Mouse (Mus musculus): ENCODE measurements around the gene Cbfa2t3. TPM values are rescaled to one million over a fixed set of nuclear protein-coding genes. Genes with fewer than 3 reads are reported as not detected.

Gene Cbfa2t3
- total RNA-seq, 2 experiments from 2014 or later = 40.0 to 43.6 TPM

GRCm38 (mm10) chr8:122618660-122619378 lies 80.1 kb downstream of the Cbfa2t3 start:
- DNase-seq (ENCODE audit: extremely low spot score in 1 of 2, low spot score in 1 of 2) = no peak

DNA sequence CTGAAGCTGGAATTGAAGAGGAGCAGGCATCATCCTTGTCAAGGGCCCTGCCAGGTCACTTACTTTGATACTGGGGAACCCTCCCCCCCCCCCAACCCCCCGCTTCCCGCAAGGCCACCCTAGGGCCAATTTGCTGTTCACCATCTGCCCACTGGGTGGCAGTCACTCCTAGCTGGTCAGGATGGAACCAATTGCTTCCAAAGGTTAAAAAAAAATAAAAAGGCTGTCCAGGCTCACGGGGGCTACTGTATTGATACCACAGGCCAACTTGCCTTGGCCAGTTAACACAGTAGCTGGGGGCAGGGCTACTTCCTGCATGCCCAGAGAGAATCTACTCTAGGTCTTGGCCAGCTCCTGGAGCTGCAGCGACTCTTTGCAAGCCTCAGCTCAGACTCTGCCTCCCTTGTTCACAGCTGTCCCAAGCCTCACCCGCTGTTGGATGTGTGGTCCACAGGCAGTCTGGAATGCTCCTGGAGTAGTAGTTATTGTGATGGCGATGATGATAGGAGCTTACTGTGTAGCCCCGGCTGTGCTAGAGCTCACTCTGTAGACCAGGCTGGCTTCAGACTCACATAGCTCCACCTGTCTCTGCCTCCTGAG lies 80.9 kb downstream of the Cbfa2t3 start:
- peak; percentile 59 to 90 for DNase-seq (ENCODE audit: extremely low spot score in 1 of 2, low spot score in 1 of 2)

GRCm38 (mm10) chr8:122616181-122616905 lies 82.6 kb downstream of the Cbfa2t3 start:
- DNase-seq (ENCODE audit: extremely low spot score in 1 of 2, low spot score in 1 of 2) = no peak

- DNase-seq (ENCODE audit: extremely low spot score in 1 of 2, low spot score in 1 of 2) = peak; percentile 76 to 81
Observed at GRCm38 (mm10) chr8:122611295-122612133, 87.4 kb downstream of the Cbfa2t3 start, which contains the start of the genes Galns and Trappc2l. TSS of gene Galns (minus strand) at chr8:122611463. TSS of gene Trappc2l (plus strand) at chr8:122611640.

GRCm38 (mm10) chr8:122610612-122611277 lies 88.2 kb downstream of the Cbfa2t3 start:
- no peak for DNase-seq (ENCODE audit: extremely low spot score in 1 of 2, low spot score in 1 of 2)

- no peak for DNase-seq (ENCODE audit: extremely low spot score in 1 of 2, low spot score in 1 of 2)
Observed at GRCm38 (mm10) chr8:122610209-122610608, 88.7 kb downstream of the Cbfa2t3 start.

DNA sequence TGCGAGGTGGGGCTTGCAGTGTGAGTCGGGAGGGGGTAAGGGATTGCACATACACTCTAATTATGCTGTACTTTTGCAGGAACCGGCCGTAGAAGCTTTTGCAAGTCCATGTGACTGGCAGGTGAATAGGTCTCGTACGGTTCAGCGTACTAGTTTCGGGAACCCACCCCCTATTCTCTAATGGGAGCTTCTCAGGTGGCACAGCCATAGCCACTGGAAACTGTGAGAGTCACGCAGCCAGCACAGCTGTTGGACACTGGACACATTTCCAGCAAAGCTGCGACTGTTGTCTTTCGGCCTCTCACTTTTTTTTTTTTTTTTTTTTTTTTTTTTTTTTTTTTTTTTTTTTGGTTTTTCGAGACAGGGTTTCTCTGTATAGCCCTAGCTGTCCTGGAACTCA lies 92.1 kb downstream of the Cbfa2t3 start:
- no peak for DNase-seq (ENCODE audit: extremely low spot score in 1 of 2, low spot score in 1 of 2)

- no peak for DNase-seq (ENCODE audit: extremely low spot score in 1 of 2, low spot score in 1 of 2)
Observed at GRCm38 (mm10) chr8:122605367-122605766, 93.5 kb downstream of the Cbfa2t3 start.

DNA sequence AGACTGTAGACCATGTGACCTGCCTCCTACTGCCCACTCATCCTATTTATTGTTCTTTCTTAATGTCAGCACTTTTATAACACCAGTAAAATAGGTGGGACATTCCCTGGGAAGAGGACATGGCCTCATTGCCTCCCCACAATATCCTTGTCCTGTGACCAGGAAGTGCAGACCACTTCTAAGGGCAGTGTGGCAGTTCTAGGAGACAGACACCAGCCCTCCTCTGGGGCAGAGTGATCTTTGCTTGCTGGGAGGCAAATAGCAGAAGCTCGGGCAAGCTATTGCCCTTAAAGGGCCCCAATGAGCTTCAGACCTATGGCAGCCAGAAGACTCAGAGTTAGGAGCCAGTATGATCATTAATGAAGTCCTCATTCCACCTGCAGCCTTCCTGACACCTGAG lies 94.3 kb downstream of the Cbfa2t3 start:
- no peak for DNase-seq (ENCODE audit: extremely low spot score in 1 of 2, low spot score in 1 of 2)

GRCm38 (mm10) chr8:122600666-122601065 lies 98.2 kb downstream of the Cbfa2t3 start:
- no peak for DNase-seq (ENCODE audit: extremely low spot score in 1 of 2, low spot score in 1 of 2)

GRCm38 (mm10) chr8:122596031-122596430 lies 102.9 kb downstream of the Cbfa2t3 start:
- no peak for DNase-seq (ENCODE audit: extremely low spot score in 1 of 2, low spot score in 1 of 2)

DNA sequence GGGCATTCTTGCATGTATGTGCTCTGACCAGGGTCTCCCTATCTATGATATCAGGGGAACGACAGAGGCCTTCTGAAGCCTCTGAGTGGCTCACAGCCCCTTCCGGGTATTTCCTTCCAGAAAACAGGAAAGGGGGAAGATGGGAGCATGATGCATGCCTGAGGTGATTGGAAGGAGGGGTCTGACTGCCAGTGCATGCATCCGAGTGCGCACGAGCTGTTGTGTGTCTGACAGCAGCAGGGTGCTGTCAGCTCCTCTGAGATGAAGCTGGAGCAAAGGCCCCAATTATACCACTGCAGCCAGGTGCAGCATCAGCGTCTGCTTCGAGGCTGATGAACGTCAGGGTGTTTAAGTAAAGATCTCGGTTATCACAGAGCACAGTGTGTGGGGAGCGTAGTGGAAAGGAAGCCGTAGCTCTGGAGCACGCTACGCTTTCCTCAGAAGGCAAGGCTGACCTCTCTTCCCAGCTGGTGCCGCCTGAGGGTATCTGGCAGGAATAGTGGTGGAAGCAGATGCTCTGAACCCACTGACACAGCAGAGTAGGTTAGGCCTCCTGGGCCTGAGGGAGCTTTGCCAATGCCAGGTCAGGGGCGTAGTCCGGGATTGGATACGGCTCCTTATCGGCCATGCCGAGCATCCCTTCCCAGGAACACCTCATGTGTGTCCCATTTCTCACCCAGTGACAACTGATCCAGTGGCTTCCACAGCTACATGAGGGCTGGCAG lies 105.0 kb downstream of the Cbfa2t3 start:
- no peak for DNase-seq (ENCODE audit: extremely low spot score in 1 of 2, low spot score in 1 of 2)

- no peak for DNase-seq (ENCODE audit: extremely low spot score in 1 of 2, low spot score in 1 of 2)
Observed at GRCm38 (mm10) chr8:122593240-122593639, 105.7 kb downstream of the Cbfa2t3 start.

DNA sequence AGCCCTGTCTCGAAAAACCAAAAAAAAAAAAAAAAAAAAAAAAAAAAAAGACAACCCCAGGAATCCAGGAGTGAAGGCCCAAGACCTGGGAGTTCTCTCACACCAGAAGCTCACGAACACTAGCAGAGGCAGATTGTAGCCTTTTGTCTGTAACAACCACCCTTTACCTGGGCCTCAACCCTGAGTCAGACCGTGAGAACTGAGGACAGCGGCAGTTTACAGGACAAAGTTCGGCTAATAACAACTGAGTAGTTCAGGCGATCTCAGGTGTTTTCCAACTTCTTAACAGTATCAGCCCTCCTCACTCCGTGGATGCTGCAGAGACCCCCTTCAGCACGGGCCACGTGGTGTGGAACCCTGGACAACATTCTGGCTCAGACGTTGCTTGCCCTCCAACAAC lies 112.2 kb downstream of the Cbfa2t3 start:
- DNase-seq (ENCODE audit: extremely low spot score in 1 of 2, low spot score in 1 of 2) = no peak

DNA sequence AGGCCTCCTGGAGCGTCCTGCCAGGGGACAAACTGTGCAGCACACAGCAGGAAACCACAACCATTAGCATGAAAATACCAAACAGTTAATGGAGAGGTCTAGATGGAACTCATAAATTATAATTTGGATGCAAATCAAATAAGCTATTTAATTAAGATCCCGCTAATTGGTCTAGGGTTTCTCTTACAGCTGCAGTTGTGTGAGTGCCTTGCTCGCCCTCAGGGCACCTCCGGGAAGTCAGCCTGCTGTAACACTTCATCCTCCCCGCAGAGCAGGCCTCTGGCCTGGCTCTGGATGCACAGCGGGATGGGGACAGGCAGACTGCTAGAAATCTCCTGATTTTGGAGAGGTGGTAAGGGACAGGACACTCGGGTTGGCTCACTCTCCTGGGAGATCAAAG lies 112.7 kb downstream of the Cbfa2t3 start:
- DNase-seq (ENCODE audit: extremely low spot score in 1 of 2, low spot score in 1 of 2) = no peak

DNA sequence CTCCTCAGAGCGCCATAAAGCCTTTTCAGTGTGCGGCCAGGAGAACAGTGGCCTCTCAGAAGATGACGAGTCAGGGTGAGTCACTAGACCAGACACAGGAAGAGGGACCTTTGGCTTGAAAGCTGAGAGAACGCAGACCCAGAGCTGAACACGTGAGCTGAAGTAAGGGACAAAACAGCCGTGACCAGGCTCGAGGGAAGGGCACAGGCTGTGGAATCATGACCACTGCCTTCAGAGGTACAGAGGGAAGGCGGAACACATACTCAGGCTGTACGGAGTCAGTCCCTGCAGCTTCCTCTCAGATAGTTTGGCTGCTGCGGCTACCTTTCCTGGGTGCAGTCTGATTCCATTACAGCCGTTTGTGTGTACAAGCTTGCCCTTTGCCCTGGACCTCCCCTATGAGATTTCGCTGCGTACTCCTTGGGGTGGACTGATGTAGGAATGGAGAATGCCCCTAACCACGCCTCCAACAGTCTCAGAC lies 113.5 kb downstream of the Cbfa2t3 start:
- DNase-seq (ENCODE audit: extremely low spot score in 1 of 2, low spot score in 1 of 2) = no peak

DNA sequence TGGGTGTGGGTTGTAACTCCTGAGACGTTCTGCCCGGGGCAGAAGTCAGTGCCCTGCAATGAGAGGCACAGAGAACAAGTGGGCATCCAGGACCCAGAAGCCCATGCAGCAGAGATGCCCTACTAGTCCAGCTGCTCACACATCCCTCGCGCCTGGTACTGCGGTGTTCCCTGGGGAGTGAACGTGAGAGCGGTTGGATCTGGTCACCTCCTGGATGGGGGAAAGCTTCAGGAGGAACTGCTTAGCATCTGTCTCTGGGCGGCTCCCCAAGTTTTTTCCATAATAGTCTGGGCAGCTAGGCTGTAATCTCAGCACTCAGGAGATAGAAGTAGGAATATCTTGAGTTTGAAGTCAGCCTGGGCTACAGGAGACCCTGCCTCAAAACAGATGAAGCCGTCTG lies 113.9 kb downstream of the Cbfa2t3 start:
- no peak for DNase-seq (ENCODE audit: extremely low spot score in 1 of 2, low spot score in 1 of 2)

DNA sequence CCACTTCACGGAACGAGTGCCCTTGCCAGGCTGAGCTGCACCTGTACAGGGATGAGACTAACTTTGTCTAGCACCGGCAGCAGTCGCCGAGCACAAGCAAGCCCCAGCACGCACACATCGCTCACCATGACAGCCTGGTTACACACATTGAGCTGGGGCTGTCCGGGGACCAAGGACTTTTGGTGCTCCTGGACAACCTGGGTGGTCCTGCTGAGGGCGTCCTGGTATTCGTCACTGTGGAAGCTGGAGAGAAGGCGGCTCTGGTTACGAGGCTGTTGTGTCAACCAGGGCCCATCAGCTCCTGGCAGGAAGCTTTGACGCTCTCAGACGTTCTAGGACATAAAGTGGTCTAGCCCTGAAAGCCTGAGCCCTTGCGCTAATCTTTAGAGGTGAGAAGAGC lies 118.0 kb downstream of the Cbfa2t3 start:
- DNase-seq (ENCODE audit: extremely low spot score in 1 of 2, low spot score in 1 of 2) = no peak

DNA sequence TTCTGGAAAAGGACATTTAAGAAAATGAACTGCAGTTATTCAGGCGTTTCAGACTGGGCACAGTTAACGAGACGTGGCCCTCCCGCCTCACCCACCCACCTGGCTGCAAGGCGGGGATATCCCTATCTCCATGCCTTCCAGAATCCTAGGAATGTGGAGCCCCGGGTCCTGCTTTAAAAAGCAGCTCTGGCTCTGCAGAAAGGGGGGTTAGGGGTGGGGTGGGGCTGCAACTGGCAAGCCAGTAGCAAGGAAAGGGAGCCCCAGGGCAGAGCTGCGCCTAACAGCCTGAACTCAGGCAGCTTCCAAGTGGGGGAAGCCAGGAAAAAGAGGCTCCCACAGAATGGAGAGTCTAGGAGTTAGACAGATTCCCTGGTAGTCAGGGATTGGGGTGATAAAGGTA lies 119.7 kb downstream of the Cbfa2t3 start:
- no peak for DNase-seq (ENCODE audit: extremely low spot score in 1 of 2, low spot score in 1 of 2)
